Mouse (Mus musculus): Measurements from ENCODE around the gene Eps8. TPM values are rescaled to one million over a fixed set of nuclear protein-coding genes. Genes with fewer than 3 reads are reported as not detected.

Eps8 gene
- polyA plus RNA-seq, 1 experiment from 2014 or later = 24.5 TPM

GRCm38 (mm10) chr6:137469541-137469940 lies 185.1 kb downstream of the Eps8 start:
- no peak overlapping the region for H3K9ac ChIP-seq
- DNase-seq = no peak
- H3K9me3 ChIP-seq (ENCODE audit: low read depth, low read length) = no peaks in the 10 kb centered on the region
- H3K4me3 ChIP-seq (ENCODE audit: low read depth, low read length) = no peak overlapping the region
- no peak overlapping the region for H3K27ac ChIP-seq (ENCODE audit: low read depth)
- peak; percentile 26 for TF ChIP-seq CTCF (IDR thresholded peaks at IDR 0.05; ENCODE audit: low read depth)
- 0 out of 2 replicates have a peak, but pooled peaks cover 4% of the 10 kb centered on the region for H3K4me1 ChIP-seq (ENCODE audit: insufficient read depth)
- no peak overlapping the region for H3K4me2 ChIP-seq
- ATAC-seq (ENCODE audit: insufficient read depth) = no peak
- no peaks in the 10 kb centered on the region for H3K27me3 ChIP-seq (ENCODE audit: insufficient read depth, low read length)
- H3K36me3 ChIP-seq (ENCODE audit: insufficient read depth) = no peaks in the 10 kb centered on the region
- WGBS = 96% methylated on average over 4 of the region's 4 CpGs

DNA sequence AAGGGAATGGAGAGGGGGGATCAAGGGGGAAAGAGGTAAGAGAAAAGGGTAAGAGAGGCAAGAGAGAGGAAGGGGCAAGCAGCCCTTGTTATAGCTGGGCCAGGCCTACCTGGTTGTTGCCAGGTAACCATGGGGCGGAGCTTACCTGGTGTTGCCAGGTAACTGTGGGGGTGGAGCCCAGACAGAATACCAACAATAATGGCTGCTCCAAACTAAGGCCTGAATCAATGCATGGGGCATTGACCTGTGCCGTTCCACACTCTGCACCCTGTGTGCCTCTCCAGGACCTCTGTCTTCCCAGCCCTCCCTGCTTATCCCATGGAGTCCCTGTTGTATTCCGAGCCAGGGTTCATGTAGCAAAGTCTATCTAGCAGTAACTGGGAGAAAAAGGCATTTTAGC lies 187.0 kb downstream of the Eps8 start:
- Histone ChIP-seq H3K9me3 (ENCODE audit: low read depth, low read length) (no peaks in the 10 kb centered on the region), H3K4me1 (ENCODE audit: insufficient read depth) (0 out of 2 replicates have a peak, but pooled peaks cover 4% of the 10 kb centered on the region), H3K4me2 (no peak overlapping the region), H3K27me3 (ENCODE audit: insufficient read depth, low read length) (no peaks in the 10 kb centered on the region), H3K36me3 (ENCODE audit: insufficient read depth) (no peaks in the 10 kb centered on the region), H3K4me3 (ENCODE audit: low read depth, low read length) (no peak overlapping the region), H3K27ac (ENCODE audit: low read depth) (no peak overlapping the region), H3K9ac (no peak overlapping the region)
- DNase-seq = no peak
- WGBS = 84% methylated on average over 3 of the region's 3 CpGs
- TF ChIP-seq CTCF (IDR thresholded peaks at IDR 0.05; ENCODE audit: low read depth) = no peak
- ATAC-seq (ENCODE audit: insufficient read depth) = no peak

DNA sequence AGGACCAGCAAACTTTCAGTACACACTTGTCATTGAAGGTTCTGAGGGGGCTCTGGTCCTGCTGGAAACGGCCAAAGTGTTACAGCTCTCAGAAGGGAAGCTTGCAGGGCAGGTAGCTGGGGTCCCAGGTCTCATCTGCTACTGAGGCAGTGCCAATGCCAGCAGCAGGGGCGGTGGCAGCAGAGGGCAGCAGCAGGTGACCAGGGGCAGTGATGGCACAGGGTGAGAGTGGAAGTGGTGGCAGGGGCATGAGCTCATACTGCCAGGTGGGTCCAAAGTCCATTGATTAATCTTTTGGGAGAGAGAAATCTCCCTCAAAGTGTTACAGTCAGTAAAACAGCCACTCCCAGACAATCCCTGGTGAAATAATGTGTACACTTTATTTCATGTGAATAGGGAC lies 188.4 kb downstream of the Eps8 start:
- H3K36me3 ChIP-seq (ENCODE audit: insufficient read depth) = no peaks in the 10 kb centered on the region
- H3K4me3 ChIP-seq (ENCODE audit: low read depth, low read length) = no peak overlapping the region
- no peak overlapping the region for H3K27ac ChIP-seq (ENCODE audit: low read depth)
- H3K9me3 ChIP-seq (ENCODE audit: low read depth, low read length) = no peaks in the 10 kb centered on the region
- DNase-seq (no peak), ATAC-seq (ENCODE audit: insufficient read depth) (no peak)
- no peaks in the 10 kb centered on the region for H3K27me3 ChIP-seq (ENCODE audit: insufficient read depth, low read length)
- H3K4me2 ChIP-seq = no peak overlapping the region
- 74% methylated on average over 2 of the region's 2 CpGs for WGBS
- no peak for TF ChIP-seq CTCF (IDR thresholded peaks at IDR 0.05; ENCODE audit: low read depth)
- H3K9ac ChIP-seq = no peak overlapping the region
- 0 out of 2 replicates have a peak, but pooled peaks cover 4% of the 10 kb centered on the region for H3K4me1 ChIP-seq (ENCODE audit: insufficient read depth)

DNA sequence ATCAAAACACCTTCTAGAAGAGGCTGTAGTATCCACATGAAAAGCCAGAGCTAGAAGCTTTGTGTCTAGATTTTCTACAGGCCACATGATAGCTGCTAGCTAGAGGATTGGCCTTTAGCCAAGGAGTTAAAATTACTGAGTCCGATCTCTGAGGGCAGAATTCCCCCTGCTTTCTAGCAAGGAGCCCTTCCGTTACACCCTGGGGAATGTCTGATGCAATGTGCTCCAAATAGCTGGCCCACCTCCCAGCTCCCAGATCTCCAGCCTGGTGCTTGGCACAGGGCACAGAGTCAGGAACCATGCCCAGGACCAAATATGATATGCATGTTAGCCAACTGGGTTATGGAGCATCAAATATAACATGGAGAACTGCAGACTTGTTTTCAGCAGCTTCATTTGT lies 189.4 kb downstream of the Eps8 start:
- peak overlapping the region; percentile 54; the same call in 1 of the 2 replicates for H3K27ac ChIP-seq (ENCODE audit: low read depth)
- no peaks in the 10 kb centered on the region for H3K9me3 ChIP-seq (ENCODE audit: low read depth, low read length)
- DNase-seq (peak; percentile 90), ATAC-seq (ENCODE audit: insufficient read depth) (peak; percentile 85)
- H3K4me2 ChIP-seq = no peak overlapping the region
- no peak overlapping the region for H3K4me3 ChIP-seq (ENCODE audit: low read depth, low read length)
- no peaks in the 10 kb centered on the region for H3K27me3 ChIP-seq (ENCODE audit: insufficient read depth, low read length)
- no peaks in the 10 kb centered on the region for H3K36me3 ChIP-seq (ENCODE audit: insufficient read depth)
- WGBS = 13% methylated on average over 2 of the region's 2 CpGs
- no peak overlapping the region for H3K9ac ChIP-seq
- no peaks in the 10 kb centered on the region for H3K4me1 ChIP-seq (ENCODE audit: insufficient read depth)
- no peak for TF ChIP-seq CTCF (IDR thresholded peaks at IDR 0.05; ENCODE audit: low read depth)

- 84% methylated on average over 5 of the region's 5 CpGs for WGBS
- no peak overlapping the region for H3K27ac ChIP-seq (ENCODE audit: low read depth)
- no peak overlapping the region for H3K9ac ChIP-seq
- H3K4me2 ChIP-seq = no peak overlapping the region
- no peak overlapping the region for H3K4me3 ChIP-seq (ENCODE audit: low read depth, low read length)
- ATAC-seq (ENCODE audit: insufficient read depth) (no peak), DNase-seq (no peak)
- TF ChIP-seq CTCF (IDR thresholded peaks at IDR 0.05; ENCODE audit: low read depth) = no peak
- H3K27me3 ChIP-seq (ENCODE audit: insufficient read depth, low read length) = no peaks in the 10 kb centered on the region
- no peaks in the 10 kb centered on the region for H3K4me1 ChIP-seq (ENCODE audit: insufficient read depth)
- H3K36me3 ChIP-seq (ENCODE audit: insufficient read depth) = no peaks in the 10 kb centered on the region
- H3K9me3 ChIP-seq (ENCODE audit: low read depth, low read length) = no peaks in the 10 kb centered on the region
Observed at GRCm38 (mm10) chr6:137463771-137464170, 190.9 kb downstream of the Eps8 start.

DNA sequence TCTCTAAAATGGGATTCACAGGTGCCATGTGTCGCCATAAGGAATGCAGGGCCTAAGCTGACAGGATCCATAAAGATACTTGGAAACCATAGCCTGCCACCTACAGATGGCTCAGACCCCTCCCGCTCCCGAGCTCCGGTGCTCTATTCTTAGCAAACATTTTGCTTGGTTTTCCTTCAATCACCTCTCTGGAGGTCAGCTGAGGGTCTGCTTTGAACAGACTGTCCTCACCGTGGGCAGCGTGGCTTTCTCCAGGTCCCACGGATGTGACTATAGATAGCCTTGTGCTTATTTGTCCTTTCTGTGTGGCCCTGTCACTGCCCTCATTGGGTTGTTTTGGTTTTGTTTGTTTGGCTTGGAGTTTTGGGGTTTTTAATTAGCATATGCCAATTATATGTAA lies 196.5 kb downstream of the Eps8 start:
- ATAC-seq (ENCODE audit: insufficient read depth) = no peak
- H3K36me3 ChIP-seq (ENCODE audit: insufficient read depth) = no peaks in the 10 kb centered on the region
- no peak overlapping the region for H3K9ac ChIP-seq
- H3K4me2 ChIP-seq = no peak overlapping the region
- no peak for DNase-seq
- H3K27me3 ChIP-seq (ENCODE audit: insufficient read depth, low read length) = no peaks in the 10 kb centered on the region
- no peak overlapping the region for H3K4me3 ChIP-seq (ENCODE audit: low read depth, low read length)
- no peaks in the 10 kb centered on the region for H3K4me1 ChIP-seq (ENCODE audit: insufficient read depth)
- no peak for TF ChIP-seq CTCF (IDR thresholded peaks at IDR 0.05; ENCODE audit: low read depth)
- H3K9me3 ChIP-seq (ENCODE audit: low read depth, low read length) = no peaks in the 10 kb centered on the region
- WGBS = 53% methylated on average over 7 of the region's 7 CpGs
- H3K27ac ChIP-seq (ENCODE audit: low read depth) = no peak overlapping the region

- ATAC-seq (ENCODE audit: insufficient read depth) (no peak), DNase-seq (no peak)
- Histone ChIP-seq H3K27ac (ENCODE audit: low read depth) (no peak overlapping the region), H3K4me3 (ENCODE audit: low read depth, low read length) (no peak overlapping the region), H3K9me3 (ENCODE audit: low read depth, low read length) (no peaks in the 10 kb centered on the region), H3K9ac (no peak overlapping the region), H3K36me3 (ENCODE audit: insufficient read depth) (no peaks in the 10 kb centered on the region), H3K4me1 (ENCODE audit: insufficient read depth) (no peaks in the 10 kb centered on the region), H3K4me2 (no peak overlapping the region), H3K27me3 (ENCODE audit: insufficient read depth, low read length) (no peaks in the 10 kb centered on the region)
- 18% methylated on average over 7 of the region's 7 CpGs for WGBS
- TF ChIP-seq CTCF (IDR thresholded peaks at IDR 0.05; ENCODE audit: low read depth) = no peak
Observed at GRCm38 (mm10) chr6:137457210-137457609, 197.5 kb downstream of the Eps8 start.

DNA sequence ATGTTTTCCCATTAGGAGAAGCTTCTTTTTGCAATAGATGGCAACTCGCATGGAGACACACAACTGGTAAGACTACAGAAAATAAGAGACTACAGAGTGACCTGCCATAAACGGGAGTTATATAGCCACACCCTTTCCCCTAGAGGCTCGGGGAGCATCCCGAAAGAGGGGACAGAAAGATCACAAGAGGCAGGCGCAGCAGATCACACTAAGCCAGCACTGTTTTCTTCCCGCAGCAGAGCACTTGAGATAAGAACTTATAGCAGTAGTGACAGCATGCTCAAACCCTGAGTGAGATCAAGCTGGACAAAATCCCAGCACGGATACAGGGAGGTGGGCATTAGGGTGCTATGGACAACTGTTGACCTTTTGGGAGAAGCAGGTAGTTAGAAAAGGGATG lies 198.6 kb downstream of the Eps8 start:
- no peak for TF ChIP-seq CTCF (IDR thresholded peaks at IDR 0.05; ENCODE audit: low read depth)
- no peaks in the 10 kb centered on the region for H3K36me3 ChIP-seq (ENCODE audit: insufficient read depth)
- H3K27ac ChIP-seq (ENCODE audit: low read depth) = no peak overlapping the region
- 31% methylated on average over 7 of the region's 7 CpGs for WGBS
- no peak for DNase-seq
- no peak overlapping the region for H3K9ac ChIP-seq
- ATAC-seq (ENCODE audit: insufficient read depth) = peak; percentile 31; the same call in 1 of the 2 replicates
- no peaks in the 10 kb centered on the region for H3K27me3 ChIP-seq (ENCODE audit: insufficient read depth, low read length)
- no peaks in the 10 kb centered on the region for H3K4me1 ChIP-seq (ENCODE audit: insufficient read depth)
- no peaks in the 10 kb centered on the region for H3K9me3 ChIP-seq (ENCODE audit: low read depth, low read length)
- H3K4me3 ChIP-seq (ENCODE audit: low read depth, low read length) = no peak overlapping the region
- H3K4me2 ChIP-seq = no peak overlapping the region; the same call in 1 of the 2 replicates

Data from lung, embryonic 14.5 days (tissue).